Mouse (Mus musculus) gastrocnemius, postnatal 25 days (tissue): Measurements from ENCODE around the gene Mapkbp1. TPM values are rescaled to one million over a fixed set of nuclear protein-coding genes. Genes with fewer than 3 reads are reported as not detected.

ENCODE experiments used
- DNase-seq: peaks from one replicate; pipeline ENCODE4 v3.0.0; 2022
- long read RNA-seq, 2 experiments: library from polyadenylated mRNA; stranded (forward); transcript quantifications; one replicate each; pipeline ENCODE4 v2.0.0; 2021
- total RNA-seq, 2 experiments: library from RNA; stranded (reverse); gene quantifications; 1 replicate in 1 of 2; 2 replicates in 1 of 2; pipeline ENCODE4 v1.2.3; 2021

The Mapkbp1 gene
- 1 to 10 TPM; 6.0 to 6.7 TPM for total RNA-seq
- long read RNA-seq, experiment 1 = 0 reads
- long read RNA-seq, experiment 2, partial matches to known transcripts = 1 of 3 reads
- long read RNA-seq, experiment 2, other reads (novel, unspliced or antisense) = 2 of 3 reads

DNA sequence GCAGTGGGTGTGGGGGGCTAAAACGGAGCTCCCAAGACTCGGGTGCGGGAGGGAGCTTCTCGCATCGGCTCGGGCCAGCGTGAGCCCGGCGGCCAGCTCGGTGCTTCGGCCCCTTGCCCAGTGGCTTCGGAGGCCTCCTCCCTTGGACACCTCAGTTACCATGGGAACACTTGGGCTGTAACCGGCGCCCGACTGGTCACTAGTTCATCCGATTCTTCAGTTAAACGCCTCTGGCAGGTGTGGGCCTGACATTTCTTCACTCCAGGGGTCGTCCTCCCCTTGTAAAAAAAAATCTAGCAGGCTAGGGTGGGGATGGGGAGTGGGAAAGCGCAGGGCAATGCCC lies at the start of gene Mapkbp1:
TSS of gene Mapkbp1 (plus strand) at position 163 of the 343 bp plus-strand sequence.
- DNase-seq = no peak

- DNase-seq = no peak
These were observed 1.9 kb upstream of the Mapkbp1 start for GRCm38 (mm10) chr2:119970571-119970970.

- DNase-seq = no peak
These were observed 1.2 kb upstream of the Mapkbp1 start for GRCm38 (mm10) chr2:119971316-119971715.

GRCm38 (mm10) chr2:119971837-119972536 lies 512 bp upstream of the Mapkbp1 start:
- peak; percentile 95 for DNase-seq

GRCm38 (mm10) chr2:119980343-119980986 lies 8.0 kb downstream of the Mapkbp1 start:
- no peak for DNase-seq

GRCm38 (mm10) chr2:119981631-119982030 lies 9.1 kb downstream of the Mapkbp1 start:
- no peak for DNase-seq

GRCm38 (mm10) chr2:119985871-119986270 lies 13.4 kb downstream of the Mapkbp1 start:
- DNase-seq = no peak

DNA sequence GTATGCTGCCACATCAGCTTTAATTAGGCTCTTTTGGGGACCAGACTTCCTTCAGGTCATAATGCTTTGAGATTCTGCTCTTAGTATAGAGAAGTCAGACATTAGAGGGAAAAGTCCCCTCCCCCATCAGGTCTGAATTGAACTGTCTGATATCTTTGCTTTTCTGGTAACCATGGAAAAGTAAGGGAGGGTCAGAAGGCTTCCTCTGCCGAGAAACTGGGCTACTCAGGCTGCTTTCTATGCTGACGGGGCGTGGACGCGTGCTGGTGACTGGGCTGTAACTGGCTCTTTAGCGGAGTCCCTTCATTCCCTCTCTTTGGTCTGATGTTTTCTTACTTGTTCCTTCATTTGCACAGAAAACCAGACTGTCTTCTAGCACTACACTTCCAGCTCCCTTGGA lies 13.9 kb downstream of the Mapkbp1 start:
- DNase-seq = no peak

- no peak for DNase-seq
These were observed 14.9 kb downstream of the Mapkbp1 start for GRCm38 (mm10) chr2:119987441-119987840.

GRCm38 (mm10) chr2:119988952-119989351 lies 16.5 kb downstream of the Mapkbp1 start:
- DNase-seq = no peak

- no peak for DNase-seq
These were observed 18.4 kb downstream of the Mapkbp1 start for GRCm38 (mm10) chr2:119990881-119991280.

DNA sequence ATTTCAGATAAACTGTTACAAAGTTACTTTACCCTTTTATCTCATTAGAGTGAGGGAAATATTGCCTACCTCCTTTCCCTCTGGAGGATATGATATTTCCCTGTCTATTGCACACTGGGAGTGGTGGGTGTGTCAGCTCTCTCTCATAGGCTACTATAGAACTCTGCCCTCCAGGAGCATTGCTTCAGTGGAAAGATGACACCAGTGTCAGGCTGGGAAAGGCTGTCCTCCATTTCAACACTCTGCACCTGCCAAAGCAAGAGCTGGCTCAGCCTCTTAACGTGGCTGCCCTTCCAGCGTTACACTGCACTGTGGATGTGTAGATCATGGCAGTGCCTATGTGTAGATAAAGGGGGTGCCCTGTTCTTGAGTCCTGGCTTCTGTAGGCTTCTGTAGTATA lies 19.9 kb downstream of the Mapkbp1 start:
- DNase-seq = peak; percentile 59

- no peak for DNase-seq
These were observed 21.0 kb downstream of the Mapkbp1 start for GRCm38 (mm10) chr2:119993515-119993914.

DNA sequence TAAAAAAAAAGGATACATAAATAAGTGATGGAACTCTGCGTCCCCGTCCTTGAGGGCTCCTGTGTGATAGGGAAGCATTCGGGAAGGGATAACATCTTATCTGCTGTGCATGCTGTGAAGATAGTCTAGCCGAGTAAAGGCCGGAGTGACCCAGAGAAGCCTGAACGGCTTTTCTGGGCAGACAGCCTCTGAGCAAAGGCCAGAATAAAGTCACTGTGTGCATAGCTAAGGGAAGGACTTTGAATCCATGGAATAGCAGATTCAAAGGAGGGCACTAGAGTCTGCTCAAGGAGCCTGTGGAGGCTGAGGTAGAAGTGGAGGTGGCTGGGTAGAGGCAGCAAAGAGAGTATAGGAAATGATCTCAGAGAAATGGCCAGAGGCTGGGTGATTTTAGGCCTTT lies 22.3 kb downstream of the Mapkbp1 start:
- no peak for DNase-seq

GRCm38 (mm10) chr2:119995391-119996281 lies 23.1 kb downstream of the Mapkbp1 start:
- no peak for DNase-seq

- no peak for DNase-seq
These were observed 24.9 kb downstream of the Mapkbp1 start for GRCm38 (mm10) chr2:119997354-119997753.

GRCm38 (mm10) chr2:119999731-120000130 lies 27.2 kb downstream of the Mapkbp1 start:
- no peak for DNase-seq

GRCm38 (mm10) chr2:120000882-120001584 lies 28.5 kb downstream of the Mapkbp1 start:
- no peak for DNase-seq

DNA sequence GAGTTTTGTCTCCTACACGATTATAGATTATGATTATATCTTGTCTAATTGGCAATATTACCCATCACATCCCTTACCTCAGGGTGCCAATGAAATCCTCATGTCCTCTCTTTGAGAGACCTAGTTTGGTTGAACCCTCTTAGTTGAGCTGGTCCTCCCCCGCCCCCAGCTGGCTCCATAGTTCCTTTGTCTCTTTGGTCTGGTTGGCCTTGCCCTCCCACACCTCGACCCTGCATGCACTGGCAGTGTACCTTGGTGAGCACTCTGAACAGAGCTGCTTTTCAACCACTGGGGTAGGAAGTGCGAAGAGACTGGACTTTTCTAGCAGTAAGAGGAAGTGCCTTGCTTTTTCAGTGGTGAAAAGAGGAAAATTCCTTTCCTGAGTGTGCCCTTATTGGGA lies 29.5 kb downstream of the Mapkbp1 start:
- no peak for DNase-seq

DNA sequence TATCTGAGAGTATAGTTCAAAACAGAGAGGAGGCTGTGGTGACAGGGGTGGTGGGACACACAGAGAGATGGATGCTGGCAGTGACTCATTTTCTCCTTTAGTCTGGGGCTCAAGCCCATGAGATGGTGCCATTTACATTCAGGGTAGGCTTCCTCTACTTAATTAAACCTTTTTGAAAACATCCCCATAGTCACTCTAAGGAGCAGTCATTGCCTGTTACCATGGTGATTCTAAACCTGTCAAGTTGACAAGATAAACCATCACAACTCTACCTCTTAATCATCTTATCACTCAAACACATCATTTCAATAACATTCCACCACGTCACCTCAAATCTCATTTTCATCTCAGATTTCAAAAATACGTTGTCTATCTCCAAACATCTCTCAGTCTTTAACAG lies 31.5 kb downstream of the Mapkbp1 start:
- no peak for DNase-seq

DNA sequence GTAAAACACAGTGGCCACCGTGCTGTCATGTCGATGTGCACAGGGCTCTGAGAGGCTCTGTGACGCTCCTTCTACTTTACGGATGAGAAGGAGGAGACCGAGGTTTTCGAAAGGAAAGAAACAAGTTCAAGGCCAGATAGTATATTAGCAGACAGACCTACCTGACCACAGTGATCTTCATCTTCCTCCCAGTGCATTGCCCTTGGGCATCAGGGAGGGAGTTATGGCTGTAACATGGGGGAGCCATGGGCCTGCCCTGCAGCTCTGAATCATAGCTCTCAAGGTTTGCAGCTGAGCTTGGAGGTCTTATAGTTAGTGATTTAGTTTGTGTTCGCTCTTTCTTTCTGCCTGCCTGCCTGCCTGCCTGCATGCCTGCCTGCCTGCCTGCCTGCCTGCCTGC lies 34.2 kb downstream of the Mapkbp1 start:
- DNase-seq = no peak

- DNase-seq = no peak
These were observed 35.2 kb downstream of the Mapkbp1 start for GRCm38 (mm10) chr2:120007680-120008210.
